Mouse (Mus musculus) hindbrain, embryonic 13.5 days (tissue): ENCODE measurements around the gene Wasf2. TPM values are rescaled to one million over a fixed set of nuclear protein-coding genes. Genes with fewer than 3 reads are reported as not detected.

Experiments
- ATAC-seq: fragments of 200-750 bp; cut with Nextera tagmentation; 2 replicates; pipeline ENCODE4 v1.8.0; 2017; ENCODE audit warnings: moderate TSS enrichment; ENCODE audit not compliant: low FRiP score
- H3K27ac ChIP-seq: fragments of 300-500 bp; sonication (generic); 2 replicates; pipeline ENCODE4 v1.5.1; 2015; ENCODE audit warnings: inconsistent platforms, mild to moderate bottlenecking, moderate library complexity
- H3K27me3 ChIP-seq: fragments of 300-500 bp; sonication (generic); 2 replicates; pipeline ENCODE4 v1.6.1; 2015; ENCODE audit warnings: mild to moderate bottlenecking, inconsistent platforms
- H3K36me3 ChIP-seq: fragments of 300-500 bp; sonication (generic); 2 replicates; pipeline ENCODE4 v1.6.1; 2015; ENCODE audit warnings: mild to moderate bottlenecking, inconsistent platforms
- H3K4me1 ChIP-seq: fragments of 300-500 bp; sonication (generic); replicated peaks from 2 replicates; pipeline ENCODE4 v1.6.1; 2015; ENCODE audit warnings: inconsistent platforms
- H3K4me2 ChIP-seq: fragments of 300-500 bp; sonication (generic); 2 replicates; pipeline ENCODE4 v1.6.1; 2015; ENCODE audit warnings: inconsistent platforms, mild to moderate bottlenecking, moderate library complexity
- H3K4me3 ChIP-seq: fragments of 300-500 bp; sonication (generic); 2 replicates; pipeline ENCODE4 v1.5.1; 2015; ENCODE audit warnings: mild to moderate bottlenecking, inconsistent platforms
- H3K9ac ChIP-seq: fragments of 300-500 bp; sonication (generic); 2 replicates; pipeline ENCODE4 v1.6.1; 2015; ENCODE audit warnings: mild to moderate bottlenecking, inconsistent platforms
- H3K9me3 ChIP-seq: fragments of 300-500 bp; sonication (generic); 2 replicates; pipeline ENCODE4 v1.6.1; 2016; ENCODE audit warnings: inconsistent platforms
- WGBS: fragments of 180-500 bp; shearing (Covaris S2); methylation state at CpG from one replicate; pipeline ENCODE4 v1.1.7; 2015; 5-methylcytosine and 5-hydroxymethylcytosine counted together
- polyA plus RNA-seq: library from polyadenylated mRNA; unstranded; fragments of >200 nt; fragmentation: Nextera tagmentation; extraction: Ambion mirVana; gene quantifications from 2 replicates; pipeline ENCODE4 v1.2.1, GENCODE M21; 2015

Gene Wasf2
- polyA plus RNA-seq, 1 experiment from 2014 or later = 35.4 TPM

DNA sequence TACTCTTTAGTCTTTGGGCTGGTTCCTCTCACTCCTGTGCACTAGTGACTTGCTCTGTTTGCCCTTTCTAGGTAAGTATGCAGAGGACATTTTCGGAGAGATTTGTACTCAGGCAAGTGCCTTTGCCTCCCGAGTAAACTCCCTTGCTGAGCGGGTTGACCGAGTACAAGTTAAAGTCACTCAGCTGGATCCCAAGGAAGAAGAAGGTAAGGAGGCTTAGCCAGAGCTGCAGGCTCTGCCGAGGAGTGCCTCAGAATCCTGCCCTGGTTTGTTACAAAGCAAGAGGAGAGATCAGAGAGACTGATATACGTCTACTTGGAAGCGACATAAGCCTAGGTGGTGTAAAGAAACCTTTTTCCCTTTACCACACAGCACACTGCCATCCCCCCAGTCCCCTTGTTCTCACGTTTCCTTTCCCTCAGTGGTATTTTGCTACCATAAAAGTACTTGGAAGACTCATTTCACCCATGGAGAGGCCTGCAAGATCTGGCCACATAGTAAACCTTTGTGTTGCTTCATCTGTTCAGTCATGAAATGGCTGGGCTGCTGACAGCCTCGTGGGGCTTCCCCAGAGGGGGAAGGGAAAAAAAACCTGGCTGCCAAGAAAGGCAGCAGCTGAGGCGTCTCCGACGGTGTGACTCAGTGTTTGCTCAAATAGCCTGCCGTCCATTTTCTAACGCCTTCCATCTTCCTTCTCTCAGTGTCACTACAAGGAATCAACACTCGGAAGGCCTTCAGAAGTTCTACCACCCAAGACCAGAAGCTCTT lies 54.8 kb downstream of the Wasf2 start:
- Histone ChIP-seq H3K9ac (no peak overlapping the region), H3K4me2 (no peak overlapping the region), H3K4me1 (peaks cover 16% of the 10 kb centered on the region), H3K36me3 (peaks cover 25% of the 10 kb centered on the region), H3K27me3 (no peaks in the 10 kb centered on the region), H3K4me3 (no peak overlapping the region), H3K27ac (peak overlapping the region; percentile 71), H3K9me3 (no peaks in the 10 kb centered on the region)
- no peak for ATAC-seq
- 51% methylated on average over 15 of the region's 15 CpGs for WGBS

- H3K4me3 ChIP-seq = no peak overlapping the region
- no peak overlapping the region for H3K4me2 ChIP-seq
- ATAC-seq = no peak
- 83% methylated on average over 8 of the region's 8 CpGs for WGBS
- no peak overlapping the region for H3K27ac ChIP-seq
- H3K9me3 ChIP-seq = no peaks in the 10 kb centered on the region
- H3K4me1 ChIP-seq = peaks cover 16% of the 10 kb centered on the region
- H3K9ac ChIP-seq = no peak overlapping the region
- no peaks in the 10 kb centered on the region for H3K27me3 ChIP-seq
- peaks cover 33% of the 10 kb centered on the region for H3K36me3 ChIP-seq
Observed at GRCm38 (mm10) chr4:133185893-133186292, 55.6 kb downstream of the Wasf2 start.

GRCm38 (mm10) chr4:133186856-133187255 lies 56.6 kb downstream of the Wasf2 start:
- Histone ChIP-seq H3K27ac (no peak overlapping the region), H3K4me2 (no peak overlapping the region), H3K9ac (no peak overlapping the region), H3K4me3 (no peak overlapping the region), H3K4me1 (peaks cover 16% of the 10 kb centered on the region), H3K36me3 (peaks cover 41% of the 10 kb centered on the region), H3K9me3 (no peaks in the 10 kb centered on the region), H3K27me3 (no peaks in the 10 kb centered on the region)
- ATAC-seq = no peak
- WGBS = 93% methylated on average over 5 of the region's 5 CpGs

- Histone ChIP-seq H3K4me2 (no peak overlapping the region), H3K4me1 (peaks cover 13% of the 10 kb centered on the region), H3K9ac (no peak overlapping the region), H3K27me3 (no peaks in the 10 kb centered on the region), H3K4me3 (no peak overlapping the region), H3K36me3 (peaks cover 66% of the 10 kb centered on the region), H3K9me3 (no peaks in the 10 kb centered on the region), H3K27ac (no peak overlapping the region)
- WGBS = 71% methylated on average over 10 of the region's 10 CpGs
- ATAC-seq = no peak
Observed at GRCm38 (mm10) chr4:133189396-133189795, 59.1 kb downstream of the Wasf2 start.

DNA sequence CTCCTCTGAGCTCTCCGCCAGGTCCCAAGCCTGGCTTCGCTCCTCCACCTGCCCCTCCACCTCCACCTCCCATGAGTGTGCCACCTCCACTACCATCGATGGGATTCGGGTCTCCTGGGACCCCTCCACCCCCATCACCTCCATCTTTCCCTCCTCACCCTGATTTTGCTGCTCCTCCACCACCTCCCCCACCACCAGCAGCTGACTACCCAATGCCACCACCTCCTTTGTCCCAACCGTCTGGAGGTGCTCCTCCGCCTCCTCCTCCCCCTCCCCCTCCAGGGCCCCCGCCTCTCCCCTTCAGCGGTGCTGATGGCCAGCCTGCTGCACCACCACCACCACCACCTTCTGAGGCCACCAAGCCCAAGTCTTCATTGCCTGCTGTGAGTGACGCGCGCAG lies 64.2 kb downstream of the Wasf2 start:
- H3K4me3 ChIP-seq = no peak overlapping the region
- ATAC-seq = no peak
- peaks cover 40% of the 10 kb centered on the region for H3K4me1 ChIP-seq
- 92% methylated on average over 8 of the region's 11 CpGs for WGBS
- no peaks in the 10 kb centered on the region for H3K27me3 ChIP-seq
- H3K9ac ChIP-seq = no peak overlapping the region
- H3K4me2 ChIP-seq = no peak overlapping the region
- no peaks in the 10 kb centered on the region for H3K9me3 ChIP-seq
- H3K36me3 ChIP-seq = peaks cover 63% of the 10 kb centered on the region
- no peak overlapping the region for H3K27ac ChIP-seq

- peaks cover 45% of the 10 kb centered on the region for H3K4me1 ChIP-seq
- ATAC-seq = no peak
- no peaks in the 10 kb centered on the region for H3K9me3 ChIP-seq
- peaks cover 58% of the 10 kb centered on the region for H3K36me3 ChIP-seq
- H3K27me3 ChIP-seq = no peaks in the 10 kb centered on the region
- no peak overlapping the region for H3K4me3 ChIP-seq
- H3K9ac ChIP-seq = no peak overlapping the region
- 72% methylated on average over 4 of the region's 4 CpGs for WGBS
- H3K27ac ChIP-seq = no peak overlapping the region
- no peak overlapping the region for H3K4me2 ChIP-seq
Observed at GRCm38 (mm10) chr4:133195014-133195413, 64.7 kb downstream of the Wasf2 start.

- Histone ChIP-seq H3K4me1 (peaks cover 56% of the 10 kb centered on the region), H3K36me3 (peaks cover 47% of the 10 kb centered on the region), H3K27ac (peak overlapping the region; percentile 89), H3K4me3 (no peak overlapping the region), H3K4me2 (no peak overlapping the region), H3K9ac (peak overlapping the region; percentile 36; the same call in 1 of the 2 replicates), H3K9me3 (no peaks in the 10 kb centered on the region), H3K27me3 (no peaks in the 10 kb centered on the region)
- 85% methylated on average over 2 of the region's 2 CpGs for WGBS
- ATAC-seq = no peak
Observed at GRCm38 (mm10) chr4:133196136-133196535, 65.8 kb downstream of the Wasf2 start.

GRCm38 (mm10) chr4:133196852-133197251 lies 66.5 kb downstream of the Wasf2 start:
- H3K9ac ChIP-seq = peak overlapping the region; percentile 36
- 30% methylated on average over 7 of the region's 7 CpGs for WGBS
- no peak overlapping the region for H3K4me2 ChIP-seq
- no peaks in the 10 kb centered on the region for H3K27me3 ChIP-seq
- H3K4me3 ChIP-seq = no peak overlapping the region
- peaks cover 41% of the 10 kb centered on the region for H3K36me3 ChIP-seq
- peak overlapping the region; percentile 89 for H3K27ac ChIP-seq
- H3K4me1 ChIP-seq = peaks cover 59% of the 10 kb centered on the region
- ATAC-seq = peak; percentile 50; the same call in 1 of the 2 replicates
- H3K9me3 ChIP-seq = no peaks in the 10 kb centered on the region

DNA sequence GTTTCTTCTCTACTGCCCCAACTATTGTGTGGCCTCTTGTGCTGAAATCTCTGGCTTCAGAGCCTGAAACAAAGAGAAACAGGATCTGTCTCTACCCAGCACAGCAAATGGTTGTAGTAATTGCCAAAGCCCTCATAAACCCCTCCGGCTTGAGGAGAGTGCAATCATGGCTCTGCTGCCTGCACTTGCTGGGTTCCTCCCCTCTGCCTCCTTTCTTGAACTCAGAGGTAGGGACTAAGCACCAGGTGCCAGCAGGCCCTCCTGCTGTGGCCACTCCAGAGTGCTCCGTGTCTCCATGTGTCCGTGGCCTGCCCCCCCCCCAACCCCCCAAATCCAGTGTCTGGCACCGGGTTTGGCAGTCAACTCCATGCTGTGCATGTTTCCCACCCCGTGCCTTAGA lies 67.0 kb downstream of the Wasf2 start:
- WGBS = 8% methylated on average over 5 of the region's 5 CpGs
- Histone ChIP-seq H3K4me1 (peaks cover 59% of the 10 kb centered on the region), H3K4me2 (no peak overlapping the region)

GRCm38 (mm10) chr4:133197801-133198286 lies 67.5 kb downstream of the Wasf2 start:
- H3K4me3 ChIP-seq = no peak overlapping the region
- peaks cover 31% of the 10 kb centered on the region for H3K36me3 ChIP-seq
- no peak for ATAC-seq
- H3K27me3 ChIP-seq = no peaks in the 10 kb centered on the region
- WGBS = 16% methylated on average over 13 of the region's 13 CpGs
- H3K4me2 ChIP-seq = no peak overlapping the region
- H3K27ac ChIP-seq = peak overlapping the region; percentile 89
- H3K9ac ChIP-seq = peak overlapping the region; percentile 36
- H3K9me3 ChIP-seq = no peaks in the 10 kb centered on the region
- H3K4me1 ChIP-seq = peaks cover 59% of the 10 kb centered on the region

More for the DNA sequence above, 67.0 kb downstream of the Wasf2 start:
- Histone ChIP-seq H3K36me3 (peaks cover 36% of the 10 kb centered on the region), H3K27me3 (no peaks in the 10 kb centered on the region), H3K27ac (peak overlapping the region; percentile 89), H3K9ac (peak overlapping the region; percentile 36), H3K9me3 (no peaks in the 10 kb centered on the region), H3K4me3 (no peak overlapping the region)
- peak; percentile 6; the same call in 1 of the 2 replicates for ATAC-seq

DNA sequence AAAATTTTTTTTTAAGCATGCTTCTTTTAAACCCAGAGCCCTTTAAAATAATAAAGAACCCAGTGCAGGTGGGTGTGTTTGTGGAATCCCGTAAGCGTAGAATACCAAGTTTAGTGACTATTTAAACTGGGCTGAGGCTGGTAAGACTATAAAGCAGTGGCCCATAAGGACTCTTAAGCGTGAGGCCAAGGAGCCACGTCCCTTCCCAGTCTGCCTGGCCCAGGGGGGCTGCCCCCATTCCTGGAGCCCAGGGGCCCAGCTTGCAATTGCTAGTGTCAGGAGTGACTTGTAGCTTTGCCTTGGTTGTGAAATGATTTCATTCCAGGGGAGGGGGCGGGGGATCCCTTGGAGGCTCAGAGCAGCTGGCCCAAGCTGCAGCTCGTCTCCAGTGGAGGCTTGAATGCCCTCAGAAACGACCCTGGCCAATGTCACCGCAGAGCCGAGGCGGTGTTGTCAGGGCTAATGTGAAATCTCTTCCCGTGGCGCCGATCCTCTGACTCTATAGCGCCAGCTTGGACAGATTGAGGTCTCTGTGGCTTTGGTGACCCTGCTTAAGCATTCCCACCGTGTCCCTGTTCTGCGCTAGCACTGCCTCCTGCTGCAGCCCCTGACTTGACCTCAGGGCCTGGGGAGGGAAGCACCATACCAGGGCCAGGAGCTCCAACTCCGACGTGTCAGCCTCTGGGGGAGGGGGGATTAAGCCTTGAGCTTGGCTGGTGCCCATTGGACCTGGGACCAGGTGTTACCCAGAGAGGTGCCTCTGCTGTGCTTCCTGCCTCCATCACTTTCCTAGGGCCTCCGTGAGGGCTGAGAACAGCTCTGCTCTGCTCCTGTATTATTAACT lies 68.3 kb downstream of the Wasf2 start:
- Histone ChIP-seq H3K9ac (peak overlapping the region; percentile 36), H3K4me2 (no peak overlapping the region), H3K4me1 (peaks cover 64% of the 10 kb centered on the region), H3K27ac (peak overlapping the region; percentile 89), H3K27me3 (no peaks in the 10 kb centered on the region), H3K36me3 (peaks cover 24% of the 10 kb centered on the region), H3K4me3 (no peak overlapping the region), H3K9me3 (no peaks in the 10 kb centered on the region)
- ATAC-seq = no peak; the same call in 1 of the 2 replicates
- WGBS = 13% methylated on average over 19 of the region's 19 CpGs

DNA sequence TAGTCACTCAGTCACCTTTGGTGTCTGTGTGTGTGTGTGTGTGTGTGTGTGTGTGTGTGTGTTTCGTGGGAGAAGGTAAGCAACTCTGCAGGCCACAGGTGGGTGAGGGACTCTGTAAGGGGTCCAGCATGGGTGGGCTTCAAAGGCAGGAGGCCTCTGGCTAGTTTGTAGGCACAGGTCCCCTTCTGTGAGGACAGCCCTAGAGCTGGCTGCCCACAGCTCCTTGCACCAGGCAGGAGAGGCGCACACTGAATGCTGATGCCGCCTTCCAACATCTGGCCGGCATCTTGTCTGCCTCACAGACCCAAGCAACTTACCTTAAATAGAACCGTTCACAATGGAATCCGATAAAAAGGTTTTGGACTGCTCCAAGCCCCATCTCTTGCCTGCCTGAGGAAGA lies 69.4 kb downstream of the Wasf2 start:
- Histone ChIP-seq H3K4me1 (peaks cover 73% of the 10 kb centered on the region), H3K4me2 (no peak overlapping the region), H3K27me3 (no peaks in the 10 kb centered on the region), H3K36me3 (peaks cover 12% of the 10 kb centered on the region), H3K4me3 (no peak overlapping the region), H3K27ac (no peak overlapping the region), H3K9me3 (no peaks in the 10 kb centered on the region), H3K9ac (no peak overlapping the region)
- ATAC-seq = no peak
- 61% methylated on average over 6 of the region's 6 CpGs for WGBS
